Mouse (Mus musculus): ENCODE data around the gene Vldlr. TPM values are rescaled to one million over a fixed set of nuclear protein-coding genes. Genes with fewer than 3 reads are reported as not detected.

Gene Vldlr
- not detected in 2 replicates for total RNA-seq (2023)

GRCm38 (mm10) chr19:27216318-27216717, at the start of gene Vldlr:
Gene Vldlr (plus strand): TSS chr19:27216484.

Other genes starting within 250 kb of the Vldlr start
- gene Kcnv2, start 106.1 kb downstream of the Vldlr start, total RNA-seq (2023): not detected in 2 replicates
- 24.5 and 26.9 TPM in 2 replicates for gene Pum3, start 213.3 kb downstream of the Vldlr start, total RNA-seq (2023)

Data from neutrophil, adult 65 days (primary cell).